Mouse (Mus musculus): ENCODE data around the gene Fasl.

Fasl gene

GRCm38 (mm10) chr1:161788339-161788738 is at the start of gene Fasl:
TSS of gene Fasl (minus strand) at chr1:161788495.
- DNase-seq (ENCODE audit: low read depth, low spot score): no peak

GRCm38 (mm10) chr1:161826677-161827076 is 38.4 kb upstream of the Fasl start:
- DNase-seq (ENCODE audit: low read depth, low spot score): no peak

DNA sequence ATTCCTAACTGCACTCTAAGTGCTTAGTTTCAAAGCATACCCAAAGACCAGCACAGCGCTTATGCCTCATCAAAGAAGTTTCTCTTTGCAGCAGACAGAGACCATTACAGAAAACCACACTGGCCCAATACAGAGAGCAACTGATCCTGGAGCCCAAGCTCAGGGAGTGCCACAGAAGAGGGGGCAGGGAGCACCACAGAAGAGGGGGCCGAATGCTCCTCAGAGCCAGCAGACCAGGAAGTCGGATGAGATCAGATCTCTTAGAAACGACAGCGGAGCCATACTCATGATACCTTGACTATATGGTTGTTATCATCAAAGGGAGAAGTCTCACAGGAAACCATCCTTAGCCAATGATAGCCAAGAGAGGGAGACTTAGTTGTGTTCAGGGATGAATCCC is 21.1 kb upstream of the Fasl start:
- DNase-seq (ENCODE audit: low read depth, low spot score): no peak

DNA sequence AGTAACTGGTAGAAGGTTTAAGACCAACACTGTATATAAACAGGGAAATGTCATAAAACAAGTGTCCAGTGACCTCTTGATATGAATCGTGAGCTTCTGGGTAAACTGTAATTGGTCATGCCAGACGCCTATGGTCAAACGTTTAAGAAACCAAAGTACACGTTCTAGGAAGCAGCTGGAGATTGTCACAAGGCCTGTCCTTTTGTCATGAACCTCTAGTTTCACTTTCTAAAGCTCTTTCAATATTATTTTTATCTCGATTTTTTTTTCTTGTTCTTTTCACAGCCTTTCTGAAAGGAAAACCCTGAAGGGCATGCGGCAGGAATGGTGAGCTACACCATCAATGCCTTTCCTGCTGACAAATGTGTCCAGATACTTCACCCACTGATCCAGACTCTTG is 20.7 kb upstream of the Fasl start:
- DNase-seq (ENCODE audit: low read depth, low spot score): no peak

DNA sequence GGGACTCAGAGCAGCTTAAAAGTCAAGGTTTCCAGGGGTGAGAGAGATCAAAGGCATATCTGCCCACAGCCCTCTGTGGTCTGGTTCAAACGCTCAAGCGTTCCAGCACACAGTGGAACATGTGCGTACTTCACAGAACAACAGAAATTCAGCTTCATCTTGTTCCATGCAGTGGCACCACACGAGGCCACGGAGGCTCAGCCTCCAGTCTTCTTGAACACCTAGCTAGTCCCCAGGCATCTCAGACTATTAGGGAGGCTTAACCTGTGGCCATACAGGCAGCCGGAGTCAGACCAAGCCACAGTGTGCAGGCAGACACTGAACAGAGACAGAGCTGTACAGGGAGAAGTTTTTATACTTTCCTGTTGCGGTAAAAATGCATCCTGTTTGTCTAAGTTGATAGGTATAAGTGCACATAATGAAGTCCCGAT is 16.3 kb upstream of the Fasl start:
- DNase-seq (ENCODE audit: low read depth, low spot score): no peak

GRCm38 (mm10) chr1:161801321-161801720 is 13.0 kb upstream of the Fasl start:
- no peak for DNase-seq (ENCODE audit: low read depth, low spot score)

GRCm38 (mm10) chr1:161800256-161800655 is 12.0 kb upstream of the Fasl start:
- no peak for DNase-seq (ENCODE audit: low read depth, low spot score)

DNA sequence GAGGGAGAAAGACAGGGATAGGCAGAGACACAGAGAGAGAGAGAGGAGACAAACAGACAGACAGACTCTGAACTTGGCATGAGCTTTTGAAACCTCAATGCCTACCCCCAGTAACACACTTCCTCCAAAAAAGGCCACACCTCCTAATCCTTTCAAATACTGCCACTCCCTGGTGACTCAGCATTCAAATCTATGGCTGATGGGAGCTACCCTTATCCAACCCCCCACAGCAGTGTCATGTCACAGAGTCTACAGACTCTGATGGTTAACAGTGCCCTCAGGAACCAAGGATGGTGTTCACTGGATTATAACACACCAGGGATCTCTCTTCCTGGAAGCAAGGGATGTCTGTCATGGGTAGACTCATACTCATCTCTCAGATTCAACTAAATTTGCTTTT is 11.5 kb upstream of the Fasl start:
- DNase-seq (ENCODE audit: low read depth, low spot score): no peak

DNA sequence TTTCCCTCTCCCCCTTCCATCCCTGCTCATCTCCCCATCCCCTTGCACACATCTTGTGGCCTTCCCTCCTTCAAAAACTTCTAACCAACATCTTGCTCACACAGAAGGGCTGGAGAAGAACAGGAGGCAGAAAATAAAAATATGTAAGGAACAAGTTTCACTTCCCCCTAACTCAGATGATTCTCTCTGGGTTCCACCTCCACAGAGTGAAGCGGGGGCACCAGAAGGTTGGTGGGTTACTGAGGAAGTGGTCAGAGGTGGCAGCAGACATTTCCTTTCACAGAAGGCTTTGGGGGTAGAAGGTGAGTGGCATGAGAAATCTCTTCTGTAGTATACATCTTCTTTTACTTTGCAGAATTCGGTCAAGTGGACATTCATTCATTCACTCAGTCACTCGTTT is 10.6 kb upstream of the Fasl start:
- no peak for DNase-seq (ENCODE audit: low read depth, low spot score)

- DNase-seq (ENCODE audit: low read depth, low spot score): no peak
Measured at GRCm38 (mm10) chr1:161794447-161795211, 6.3 kb upstream of the Fasl start.

DNA sequence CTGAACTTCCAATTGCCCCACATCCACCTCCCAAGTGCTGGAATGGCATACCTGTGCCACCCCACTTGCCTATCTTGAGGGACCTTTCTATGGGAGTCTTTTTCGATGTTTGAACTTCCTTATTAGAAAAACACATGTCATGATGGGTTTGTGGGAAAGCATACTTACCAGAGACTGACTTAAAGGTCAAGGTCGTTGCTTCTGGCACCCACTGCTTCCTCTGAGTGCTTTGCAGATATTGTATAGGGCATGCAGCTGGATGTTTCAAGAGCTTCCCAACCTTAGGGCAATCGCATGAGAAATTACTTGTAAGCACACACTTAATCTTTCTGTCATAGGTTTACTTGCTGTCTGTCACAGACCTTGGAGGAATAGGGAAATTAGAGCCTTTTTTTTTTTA is 5.0 kb upstream of the Fasl start:
- no peak for DNase-seq (ENCODE audit: low read depth, low spot score)

DNA sequence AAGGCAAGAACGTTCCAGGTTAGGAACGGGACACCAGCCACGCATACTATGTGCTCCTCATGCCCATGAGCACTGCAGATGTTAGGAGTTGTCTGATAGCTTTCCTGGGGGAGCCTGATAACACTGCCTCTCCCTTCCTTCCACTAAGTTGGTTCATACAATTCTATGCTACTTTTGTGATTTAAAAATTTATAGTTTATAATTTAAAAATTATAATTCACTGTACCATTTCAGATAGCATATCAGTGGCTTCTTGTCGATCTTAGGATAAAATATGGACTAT is 4.3 kb upstream of the Fasl start:
- no peak for DNase-seq (ENCODE audit: low read depth, low spot score)

- DNase-seq (ENCODE audit: low read depth, low spot score): no peak
Measured at GRCm38 (mm10) chr1:161791854-161792686, 3.8 kb upstream of the Fasl start.

DNA sequence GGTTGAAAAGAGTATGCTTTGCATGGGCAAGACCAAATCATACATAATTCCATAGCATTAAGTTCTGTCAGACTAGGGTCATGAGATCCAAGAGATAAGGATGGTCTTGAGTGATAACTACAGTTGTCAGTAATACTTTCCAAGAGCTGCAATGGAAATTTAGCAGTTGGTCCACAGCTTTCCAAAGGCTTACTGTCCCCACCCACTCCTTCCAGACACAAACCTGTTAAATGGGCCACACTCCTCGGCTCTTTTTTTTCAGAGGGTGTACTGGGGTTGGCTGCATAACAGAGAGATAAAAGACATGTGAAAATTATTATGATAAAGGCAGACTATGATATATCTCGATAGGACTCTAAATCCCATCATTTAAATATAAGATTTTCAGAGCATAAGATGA is 5.6 kb downstream of the Fasl start:
- no peak for DNase-seq (ENCODE audit: low read depth, low spot score)

DNA sequence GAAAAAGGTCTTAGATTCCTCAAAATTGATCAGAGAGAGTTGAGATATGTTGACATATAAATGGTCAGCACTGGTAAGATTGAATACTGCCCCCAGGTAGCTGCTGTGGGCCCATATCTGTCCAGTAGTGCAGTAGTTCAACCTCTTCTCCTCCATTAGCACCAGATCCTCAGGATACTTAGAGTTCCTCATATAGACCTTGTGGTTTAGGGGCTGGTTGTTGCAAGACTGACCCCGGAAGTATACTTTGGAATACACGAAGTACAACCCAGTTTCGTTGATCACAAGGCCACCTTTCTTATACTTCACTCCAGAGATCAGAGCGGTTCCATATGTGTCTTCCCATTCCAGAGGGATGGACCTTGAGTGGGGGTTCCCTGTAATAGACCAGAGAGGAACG is 6.7 kb downstream of the Fasl start:
- DNase-seq (ENCODE audit: low read depth, low spot score): no peak

DNA sequence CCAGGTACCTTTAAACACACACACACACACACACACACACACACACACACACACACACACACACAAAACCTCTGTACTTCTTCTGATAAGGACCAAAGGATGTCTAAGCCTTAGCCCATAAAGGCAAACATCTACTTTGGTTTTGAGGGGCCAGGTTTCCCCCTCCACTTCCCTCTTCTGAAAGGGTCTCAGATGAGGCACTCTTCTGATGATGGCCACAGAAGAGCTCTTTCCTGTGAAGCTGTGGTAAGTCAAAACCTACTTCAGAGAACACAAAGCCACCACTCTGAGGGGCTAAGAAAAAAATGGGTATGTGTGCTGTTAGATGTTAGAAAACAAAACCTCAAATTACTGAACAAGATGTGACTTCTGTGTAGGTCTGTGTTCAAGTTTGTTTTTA is 9.2 kb downstream of the Fasl start:
- no peak for DNase-seq (ENCODE audit: low read depth, low spot score)

DNA sequence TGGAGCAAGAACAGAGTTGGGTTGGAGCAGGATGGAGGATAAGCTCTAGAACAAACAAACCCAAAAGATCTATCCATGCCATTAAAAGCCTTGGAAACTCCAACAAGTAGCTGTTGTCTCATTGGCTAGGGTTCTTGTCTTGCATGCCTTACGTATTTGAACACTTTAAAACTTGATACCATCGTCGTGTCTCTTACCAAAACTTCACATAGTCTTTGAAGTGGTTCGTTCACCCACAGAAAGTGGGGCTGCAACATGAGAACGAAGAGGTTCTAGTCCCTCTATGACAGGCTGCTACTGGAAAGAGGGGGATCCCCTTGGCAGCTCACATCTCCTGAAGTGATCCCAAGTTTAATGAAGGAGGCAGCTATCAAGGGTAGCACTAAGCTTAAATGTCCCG is 13.1 kb downstream of the Fasl start:
- no peak for DNase-seq (ENCODE audit: low read depth, low spot score)

DNA sequence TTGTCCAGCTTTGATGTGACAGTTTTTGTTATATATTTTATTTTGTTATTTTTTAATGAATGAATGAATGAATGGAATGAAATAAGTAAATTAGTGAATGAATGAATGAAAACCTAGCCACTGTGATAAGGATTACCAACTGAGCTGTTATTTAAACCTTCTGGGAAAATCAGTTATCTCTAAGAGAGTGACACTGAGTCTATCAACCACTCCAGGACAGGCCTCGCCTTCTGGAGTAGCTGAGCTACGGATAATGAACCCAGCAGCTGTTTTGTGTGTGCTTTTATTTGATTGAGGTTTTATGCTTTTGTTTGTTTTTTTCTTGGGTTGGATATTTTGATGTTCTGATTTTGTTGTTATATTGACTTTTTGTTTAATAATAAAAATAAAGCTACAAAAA is 17.0 kb downstream of the Fasl start:
- no peak for DNase-seq (ENCODE audit: low read depth, low spot score)

GRCm38 (mm10) chr1:161769329-161769728 is 19.0 kb downstream of the Fasl start:
- DNase-seq (ENCODE audit: low read depth, low spot score): no peak

DNA sequence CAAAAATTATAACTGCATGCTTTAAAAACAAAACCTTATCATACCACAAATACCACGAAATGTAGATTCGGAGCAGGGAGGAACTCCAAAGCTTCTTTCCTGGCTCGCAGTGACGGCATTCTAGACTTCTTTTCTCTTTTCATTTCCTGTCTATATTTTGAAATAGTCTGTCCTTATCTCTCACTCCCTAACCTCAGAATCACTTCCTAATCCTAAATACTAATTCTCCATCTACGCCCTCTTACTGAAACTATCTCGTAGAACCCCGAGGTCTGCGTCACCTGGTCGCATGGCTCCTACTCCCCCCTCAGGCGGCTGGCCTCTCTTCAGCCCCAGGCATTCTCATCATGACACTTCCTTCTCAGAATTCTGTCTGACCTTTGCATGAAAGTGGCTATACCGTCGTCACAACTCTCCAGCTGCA is 21.2 kb downstream of the Fasl start:
- no peak for DNase-seq (ENCODE audit: low read depth, low spot score)

GRCm38 (mm10) chr1:161766656-161767055 is 21.6 kb downstream of the Fasl start:
- no peak for DNase-seq (ENCODE audit: low read depth, low spot score)

DNA sequence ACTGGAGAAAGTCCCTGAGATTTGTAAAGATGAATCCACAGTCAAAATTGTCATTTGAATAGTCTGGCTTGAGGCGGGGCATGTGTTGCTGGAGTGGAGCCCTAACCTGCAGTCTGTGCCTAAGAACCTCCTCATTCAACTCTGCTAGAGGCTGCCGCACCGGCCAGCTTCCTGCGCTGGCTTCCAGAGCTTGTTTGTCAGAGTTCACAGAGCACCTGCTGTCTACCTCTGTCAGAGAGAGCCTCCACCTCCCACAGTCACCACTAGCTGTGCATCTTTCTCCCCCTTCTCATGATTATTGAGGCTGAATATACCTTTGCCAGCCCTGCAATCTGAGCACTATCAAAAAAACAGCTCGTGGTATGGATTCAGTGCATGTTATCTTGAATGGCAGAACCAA is 22.4 kb downstream of the Fasl start:
- DNase-seq (ENCODE audit: low read depth, low spot score): no peak

DNA sequence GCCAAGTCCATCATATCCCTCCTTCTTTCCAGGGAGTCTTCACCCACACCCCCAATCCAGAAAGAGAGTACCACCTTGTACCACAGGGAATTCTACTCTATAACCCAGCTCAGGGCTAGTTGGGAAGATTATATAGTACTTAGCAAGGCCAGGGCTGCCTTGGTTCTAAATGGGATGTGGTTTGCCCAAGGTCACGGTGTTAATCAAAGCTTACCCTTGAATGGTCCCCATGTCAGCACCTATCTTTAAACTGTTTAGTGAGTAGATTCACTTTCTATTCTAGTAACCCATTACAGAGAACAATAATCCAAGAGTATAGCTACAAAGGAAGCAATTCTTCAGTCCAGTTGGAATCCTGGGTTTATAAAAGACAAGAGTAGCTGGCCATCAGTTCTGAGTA is 23.3 kb downstream of the Fasl start:
- no peak for DNase-seq (ENCODE audit: low read depth, low spot score)
